Mouse (Mus musculus) G1E (cell line): ENCODE results near the gene Il12b.

Experiments
- CTCF ChIP-seq: IDR thresholded peaks from 2 replicates; pipeline ENCODE4 v1.5.1; 2012; ENCODE audit warnings: low read depth, low read length, inconsistent platforms, mixed read lengths
- GATA1 ChIP-seq: IDR thresholded peaks from 2 replicates; pipeline ENCODE4 v1.6.1; 2012; ENCODE audit warnings: borderline replicate concordance, low read length, inconsistent platforms, mixed read lengths
- POLR2AphosphoS5 ChIP-seq: IDR thresholded peaks from 2 replicates; pipeline ENCODE4 v1.6.1; 2012; ENCODE audit warnings: low read depth, low read length, inconsistent platforms; ENCODE audit not compliant: insufficient replicate concordance

GRCm38 (mm10) chr11:44437786-44438185 lies 37.9 kb downstream of the Il12b start:
- TF ChIP-seq CTCF, result no peak
- TF ChIP-seq GATA1, result no peak
- TF ChIP-seq POLR2AphosphoS5, result no peak
